Mouse (Mus musculus) embryonic facial prominence, embryonic 10.5 days (tissue): Measurements from ENCODE around the gene N6amt1. TPM values are rescaled to one million over a fixed set of nuclear protein-coding genes. Genes with fewer than 3 reads are reported as not detected.

Experiments
- DNase-seq: peaks from one replicate; pipeline ENCODE4 v3.0.0-alpha.2; 2017; ENCODE audit warnings: low spot score
- H3K27ac ChIP-seq: fragments of 300-500 bp; sonication (generic); replicated peaks from 2 replicates; pipeline ENCODE4 v1.5.1; 2016; ENCODE audit warnings: mild to moderate bottlenecking
- H3K27me3 ChIP-seq: fragments of 300-500 bp; sonication (generic); replicated peaks from 2 replicates; pipeline ENCODE4 v1.6.1; 2016; ENCODE audit warnings: low read depth, mild to moderate bottlenecking; ENCODE audit not compliant: poor library complexity, severe bottlenecking
- H3K36me3 ChIP-seq: fragments of 300-500 bp; sonication (generic); replicated peaks from 2 replicates; pipeline ENCODE4 v1.6.1; 2016; ENCODE audit warnings: mild to moderate bottlenecking, moderate library complexity
- H3K4me1 ChIP-seq: fragments of 300-500 bp; sonication (generic); 2 replicates; pipeline ENCODE4 v1.6.1; 2016
- H3K4me3 ChIP-seq: fragments of 300-500 bp; sonication (generic); 2 replicates; pipeline ENCODE4 v1.5.1; 2016; ENCODE audit warnings: mild to moderate bottlenecking, moderate library complexity
- H3K9me3 ChIP-seq: fragments of 300-500 bp; sonication (generic); 2 replicates; pipeline ENCODE4 v1.6.1; 2016; ENCODE audit warnings: mild to moderate bottlenecking
- WGBS: fragments of 180-500 bp; shearing (Covaris S2); methylation state at CpG from one replicate; pipeline ENCODE4 v1.1.7; 2016; 5-methylcytosine and 5-hydroxymethylcytosine counted together
- polyA plus RNA-seq: library from polyadenylated mRNA; unstranded; fragments of >200 nt; fragmentation: Nextera tagmentation; extraction: Ambion mirVana; gene quantifications from 2 replicates; pipeline ENCODE4 v1.2.1, GENCODE M21; 2016

N6amt1 gene
- polyA plus RNA-seq, 1 experiment from 2014 or later = 24.0 TPM

DNA sequence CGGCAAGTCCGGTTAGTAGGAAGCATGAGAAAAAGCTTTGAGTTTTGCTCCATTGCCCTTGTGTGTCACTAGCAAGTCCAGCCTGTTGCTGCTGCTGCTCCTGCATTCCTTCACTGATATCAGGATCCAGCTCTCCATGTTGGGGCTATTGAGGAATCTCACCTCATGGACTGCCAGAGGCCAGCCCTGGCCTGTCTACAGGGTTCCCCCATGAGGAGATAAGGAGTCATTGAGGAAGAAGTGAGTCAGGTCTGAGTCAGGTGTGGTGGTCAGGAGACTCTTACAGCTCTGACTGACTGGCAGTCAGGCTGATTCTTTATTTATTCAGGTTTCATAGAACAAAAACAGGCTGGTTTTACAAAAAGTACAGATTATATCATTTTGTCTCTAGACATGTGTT lies 5.9 kb upstream of the N6amt1 start:
- Histone ChIP-seq H3K36me3 (no peaks in the 10 kb centered on the region), H3K9me3 (no peaks in the 10 kb centered on the region), H3K27me3 (no peaks in the 10 kb centered on the region), H3K4me1 (no peaks in the 10 kb centered on the region), H3K27ac (no peak overlapping the region), H3K4me3 (no peak overlapping the region)
- DNase-seq = no peak
- WGBS = 95% methylated on average over 2 of the region's 2 CpGs

DNA sequence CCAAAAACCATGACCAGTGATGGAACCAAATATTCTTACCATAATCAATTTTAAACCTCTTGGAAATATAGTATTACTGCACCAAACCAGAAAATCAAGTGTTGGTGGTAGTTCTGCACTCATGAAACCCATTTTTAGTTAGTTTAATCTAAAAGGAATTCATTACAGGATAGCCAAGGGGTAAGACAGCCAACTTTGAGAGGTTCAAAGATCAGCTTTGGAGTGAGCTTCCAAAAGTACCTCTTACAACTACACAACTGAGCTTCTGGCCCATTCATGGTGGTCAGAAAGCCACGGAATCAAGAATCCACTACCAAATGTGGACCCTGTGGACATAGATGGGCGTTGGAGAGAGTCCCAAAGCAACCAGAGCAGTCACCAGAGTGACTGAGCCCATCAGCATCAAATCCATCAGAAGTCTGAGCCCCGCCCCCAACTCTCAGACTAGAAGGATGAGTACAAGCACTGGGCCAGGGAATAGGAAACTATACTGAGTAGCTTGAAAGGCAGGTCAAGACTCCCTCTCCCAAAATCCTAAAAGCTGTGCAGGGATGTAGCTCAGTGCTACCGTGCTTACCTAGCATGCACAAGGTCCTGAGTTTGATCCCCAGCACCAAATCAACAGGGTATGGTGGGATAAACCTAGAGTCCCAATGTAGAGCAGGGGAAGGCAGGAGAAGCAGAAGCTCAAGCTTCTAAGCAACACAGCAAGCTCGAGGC lies 2.4 kb upstream of the N6amt1 start:
- WGBS = 74% methylated on average over 5 of the region's 5 CpGs
- Histone ChIP-seq H3K4me1 (peaks cover 4% of the 10 kb centered on the region; the same call in 1 of the 2 replicates), H3K36me3 (peaks cover 6% of the 10 kb centered on the region; the same call in 1 of the 2 replicates), H3K4me3 (no peak overlapping the region), H3K9me3 (no peaks in the 10 kb centered on the region), H3K27me3 (no peaks in the 10 kb centered on the region), H3K27ac (no peak overlapping the region)
- DNase-seq = no peak

DNA sequence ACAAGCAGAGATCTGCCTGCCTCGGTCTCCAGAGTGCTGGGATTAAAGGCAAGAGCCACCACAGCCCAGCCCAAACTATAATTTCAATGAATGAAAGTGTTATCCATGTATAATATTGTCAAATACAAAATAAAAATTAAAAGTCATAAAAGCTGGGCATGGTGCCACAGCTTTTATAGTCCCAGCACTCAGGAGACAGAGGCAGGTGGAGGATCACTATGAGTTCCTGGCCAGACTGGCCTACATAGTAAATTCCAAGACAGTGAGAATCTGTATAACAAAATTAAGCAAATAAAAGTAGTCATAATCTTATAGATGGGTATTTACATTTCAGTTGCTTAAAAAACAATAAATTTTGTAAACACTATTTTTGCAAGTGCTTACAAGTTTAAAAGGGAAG lies 380 bp upstream of the N6amt1 start:
- Histone ChIP-seq H3K9me3 (no peaks in the 10 kb centered on the region), H3K27me3 (no peaks in the 10 kb centered on the region), H3K27ac (peak overlapping the region; percentile 98), H3K36me3 (peaks cover 25% of the 10 kb centered on the region), H3K4me3 (peak overlapping the region; percentile 75), H3K4me1 (peaks cover 4% of the 10 kb centered on the region; the same call in 1 of the 2 replicates)
- DNase-seq = no peak
- WGBS = 95% methylated on average over 1 of the region's 1 CpGs

GRCm38 (mm10) chr16:87354748-87355147 lies 763 bp downstream of the N6amt1 start:
- Histone ChIP-seq H3K9me3 (no peaks in the 10 kb centered on the region), H3K36me3 (peaks cover 35% of the 10 kb centered on the region), H3K4me3 (peak overlapping the region; percentile 75), H3K4me1 (peaks cover 4% of the 10 kb centered on the region; the same call in 1 of the 2 replicates), H3K27me3 (no peaks in the 10 kb centered on the region), H3K27ac (no peak overlapping the region)
- no peak for DNase-seq
- 79% methylated on average over 7 of the region's 7 CpGs for WGBS

GRCm38 (mm10) chr16:87360096-87360495 lies 6.1 kb downstream of the N6amt1 start:
- Histone ChIP-seq H3K4me1 (no peaks in the 10 kb centered on the region), H3K4me3 (no peak overlapping the region), H3K36me3 (peaks cover 75% of the 10 kb centered on the region), H3K9me3 (no peaks in the 10 kb centered on the region), H3K27me3 (no peaks in the 10 kb centered on the region), H3K27ac (no peak overlapping the region)
- no peak for DNase-seq
- 89% methylated on average over 6 of the region's 6 CpGs for WGBS

- no peak overlapping the region for H3K4me3 ChIP-seq
- WGBS = 96% methylated on average over 4 of the region's 4 CpGs
- no peak for DNase-seq
- no peak overlapping the region for H3K27ac ChIP-seq
- no peaks in the 10 kb centered on the region for H3K4me1 ChIP-seq
- no peaks in the 10 kb centered on the region for H3K9me3 ChIP-seq
- H3K36me3 ChIP-seq = peaks cover 75% of the 10 kb centered on the region
- H3K27me3 ChIP-seq = no peaks in the 10 kb centered on the region
Measured at GRCm38 (mm10) chr16:87364231-87364630, 10.2 kb downstream of the N6amt1 start.

GRCm38 (mm10) chr16:87366035-87366434 lies 12.1 kb downstream of the N6amt1 start:
- peaks cover 65% of the 10 kb centered on the region for H3K36me3 ChIP-seq
- DNase-seq = no peak
- no peak overlapping the region for H3K27ac ChIP-seq
- H3K9me3 ChIP-seq = no peaks in the 10 kb centered on the region
- no peak overlapping the region for H3K4me3 ChIP-seq
- no peaks in the 10 kb centered on the region for H3K4me1 ChIP-seq
- WGBS = 77% methylated on average over 10 of the region's 10 CpGs
- no peaks in the 10 kb centered on the region for H3K27me3 ChIP-seq

- Histone ChIP-seq H3K4me1 (no peaks in the 10 kb centered on the region), H3K9me3 (no peaks in the 10 kb centered on the region), H3K27ac (no peak overlapping the region), H3K36me3 (peaks cover 65% of the 10 kb centered on the region), H3K4me3 (no peak overlapping the region), H3K27me3 (no peaks in the 10 kb centered on the region)
- WGBS = 92% methylated on average over 6 of the region's 6 CpGs
- DNase-seq = no peak
Measured at GRCm38 (mm10) chr16:87366445-87366844, 12.5 kb downstream of the N6amt1 start.

- no peak for DNase-seq
- 97% methylated on average over 2 of the region's 2 CpGs for WGBS
Measured at GRCm38 (mm10) chr16:87382996-87383395, 29.0 kb downstream of the N6amt1 start.

DNA sequence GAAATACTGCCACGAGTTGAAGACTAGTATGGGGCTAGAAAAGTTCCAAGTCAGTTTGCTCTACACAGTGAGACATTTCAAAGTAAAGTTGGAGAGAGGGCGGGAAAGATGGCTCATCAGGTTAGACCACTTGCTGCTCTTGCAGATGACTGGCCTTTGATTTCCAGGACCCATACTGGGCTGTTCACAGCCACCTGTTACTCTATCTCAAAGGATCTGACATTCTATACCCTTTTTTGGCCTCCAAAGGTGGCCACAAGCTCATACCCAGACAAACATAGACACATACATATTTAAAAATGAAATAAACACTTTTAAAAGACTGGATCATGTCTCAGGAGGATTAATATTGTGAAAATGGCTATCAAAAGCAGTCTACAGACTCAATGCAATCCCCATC lies 30.4 kb downstream of the N6amt1 start:
- Histone ChIP-seq H3K36me3 (peaks cover 93% of the 10 kb centered on the region), H3K9me3 (no peaks in the 10 kb centered on the region), H3K27ac (no peak overlapping the region), H3K4me3 (no peak overlapping the region), H3K27me3 (no peaks in the 10 kb centered on the region), H3K4me1 (no peaks in the 10 kb centered on the region)
- WGBS = 81% methylated on average over 2 of the region's 2 CpGs
- no peak for DNase-seq

More at GRCm38 (mm10) chr16:87382996-87383395, 29.0 kb downstream of the N6amt1 start:
- no peak overlapping the region for H3K4me3 ChIP-seq
- H3K27ac ChIP-seq = no peak overlapping the region
- no peaks in the 10 kb centered on the region for H3K9me3 ChIP-seq
- peaks cover 93% of the 10 kb centered on the region for H3K36me3 ChIP-seq
- H3K27me3 ChIP-seq = no peaks in the 10 kb centered on the region
- no peaks in the 10 kb centered on the region for H3K4me1 ChIP-seq

DNA sequence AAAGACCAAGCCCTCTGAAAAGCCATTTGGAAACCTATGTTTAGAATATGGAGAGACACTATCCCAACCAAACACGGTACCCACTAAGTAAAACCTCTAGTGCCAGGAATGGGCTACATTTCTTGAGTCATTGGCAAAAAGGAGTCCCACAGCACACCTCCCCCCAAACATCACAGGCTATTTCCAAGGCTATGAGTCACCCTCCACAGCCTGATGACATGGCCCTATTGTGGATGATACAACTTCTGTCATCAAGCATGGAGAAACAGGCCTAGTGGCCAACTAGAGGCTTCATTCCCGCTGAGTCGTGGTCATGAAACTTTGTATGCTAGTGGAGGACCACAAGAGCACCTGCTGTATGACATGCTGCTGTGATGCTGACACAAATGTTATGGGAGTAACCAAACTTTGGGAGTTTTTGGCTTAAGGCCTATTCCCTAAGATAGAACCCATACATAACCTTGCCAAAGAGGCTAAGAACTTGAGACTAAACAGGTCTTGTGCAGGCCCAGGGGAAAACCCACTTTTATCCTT lies 33.5 kb downstream of the N6amt1 start:
- Histone ChIP-seq H3K36me3 (peaks cover 75% of the 10 kb centered on the region), H3K27me3 (no peaks in the 10 kb centered on the region), H3K9me3 (no peaks in the 10 kb centered on the region), H3K27ac (no peak overlapping the region), H3K4me1 (no peaks in the 10 kb centered on the region), H3K4me3 (no peak overlapping the region)
- DNase-seq = no peak
- WGBS = 97% methylated on average over 3 of the region's 3 CpGs

DNA sequence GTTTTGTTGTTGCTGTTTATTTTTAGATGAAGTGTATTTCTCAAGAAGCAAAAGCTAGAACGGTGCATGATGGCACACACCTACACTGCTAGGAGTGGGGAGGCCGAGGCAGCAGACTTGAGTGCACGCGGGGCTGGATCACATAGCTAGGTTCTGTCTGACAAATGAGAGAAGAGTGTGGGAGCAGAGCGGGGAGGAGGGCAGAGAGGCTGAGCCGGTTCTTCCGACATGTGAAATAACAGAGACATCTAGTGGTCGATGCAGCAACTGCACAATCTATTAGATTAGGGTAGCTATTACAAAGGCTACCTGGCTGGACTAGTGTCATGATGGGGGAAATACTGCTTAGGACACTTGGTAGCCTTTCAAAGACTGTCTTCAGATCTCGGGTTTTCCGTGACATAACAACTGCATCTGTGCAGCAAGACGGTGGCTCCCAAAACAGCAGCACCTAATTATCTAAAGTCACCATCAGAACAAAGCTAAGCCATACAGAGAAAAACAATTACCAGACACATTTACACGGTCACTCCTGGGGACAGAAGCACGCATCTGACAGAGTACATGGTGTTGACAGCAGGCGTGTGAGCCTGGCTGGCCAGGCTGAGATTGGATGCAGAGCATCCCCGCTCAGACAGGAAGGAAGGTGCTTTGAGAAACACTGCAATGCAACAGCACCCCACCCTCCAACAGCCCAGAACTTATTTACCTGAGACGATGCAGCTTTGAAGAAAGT lies 40.0 kb downstream of the N6amt1 start:
- H3K4me3 ChIP-seq = no peak overlapping the region
- no peaks in the 10 kb centered on the region for H3K4me1 ChIP-seq
- DNase-seq = peak; percentile 62
- 55% methylated on average over 16 of the region's 16 CpGs for WGBS
- peaks cover 75% of the 10 kb centered on the region for H3K36me3 ChIP-seq
- H3K9me3 ChIP-seq = no peaks in the 10 kb centered on the region
- H3K27ac ChIP-seq = no peak overlapping the region
- no peaks in the 10 kb centered on the region for H3K27me3 ChIP-seq

DNA sequence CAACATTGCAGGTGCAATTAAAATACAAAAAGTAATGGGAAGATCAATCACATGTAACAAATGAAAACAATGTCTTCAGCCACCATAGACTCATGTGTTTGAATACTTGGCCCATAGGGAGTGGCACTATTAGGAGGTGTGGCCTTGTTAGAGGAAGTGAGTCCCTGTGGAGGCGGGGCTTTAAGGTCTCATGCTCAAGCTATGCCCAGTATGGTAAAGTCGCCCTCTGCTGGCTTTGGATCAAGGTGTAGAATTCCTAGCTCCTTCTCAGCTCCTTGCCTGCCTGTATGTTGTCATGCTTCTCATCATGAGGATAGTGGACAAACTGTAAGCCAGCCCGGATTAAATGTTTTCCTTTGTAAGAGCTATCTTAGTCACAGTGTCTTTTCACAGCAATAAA lies 51.0 kb downstream of the N6amt1 start:
- Histone ChIP-seq H3K36me3 (peaks cover 97% of the 10 kb centered on the region), H3K4me3 (no peak overlapping the region), H3K27ac (no peak overlapping the region), H3K9me3 (no peaks in the 10 kb centered on the region), H3K4me1 (no peaks in the 10 kb centered on the region), H3K27me3 (no peaks in the 10 kb centered on the region)
- WGBS = 78% methylated on average over 3 of the region's 3 CpGs
- no peak for DNase-seq
